17 mouse cellular contexts compared by ENCODE assay signal in the genomic region with DNA sequence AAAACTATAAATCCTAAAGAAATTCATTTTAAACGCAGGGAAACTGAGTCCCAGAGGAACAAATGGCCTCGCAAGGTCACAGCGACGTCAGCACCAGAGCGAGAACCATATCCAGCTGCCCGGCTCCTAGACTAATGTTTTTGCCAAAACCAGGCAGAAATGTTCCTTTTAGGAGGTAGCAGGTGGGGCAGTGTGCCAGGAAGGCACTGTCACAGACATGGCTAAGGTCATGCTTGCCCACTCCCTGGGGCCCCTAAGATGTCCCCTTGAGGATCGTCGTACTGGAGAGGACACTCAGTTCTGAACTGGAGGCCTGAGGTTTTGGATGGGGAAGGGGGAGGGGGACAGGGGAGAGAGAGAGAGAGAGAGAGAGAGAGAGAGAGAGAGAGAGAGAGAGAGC.
A peak's percentile ranks its signal among the peaks of the same experiment; 100 is the strongest.
DNase-seq lines count a peak whose midpoint lies in the region; ATAC-seq and TF ChIP-seq lines count a peak whose summit lies in the region.
"Had no signal": no experiment of that assay in that cellular context is flagged by ENCODE, and none has a peak within 500 bp of the region (broad histone marks: within the 10 kb centered on the region; RNA-seq: fewer than 3 reads in every experiment).

No protein-coding gene starts in this region.

- peaks cover 8% of the 10 kb centered on the region for H3K9me3 ChIP-seq in midbrain, embryonic 10.5 days (replicated peaks)
- no peaks in the 10 kb centered on the region for H3K9me3 ChIP-seq in midbrain, postnatal 0 days (ENCODE audit: low read length)
- H3K9me3 ChIP-seq in limb, embryonic 10.5 days (replicated peaks) = no peaks in the 10 kb centered on the region
- H3K9me3 ChIP-seq: embryonic facial prominence, embryonic 12.5 days; forebrain, embryonic 15.5 days had no signal

- DNase-seq in adrenal gland, postnatal 10 days = peak; percentile 64
- no peak for DNase-seq in adrenal gland, postnatal 25 days
- peak; percentile 41 to 46 for DNase-seq in cerebellum, postnatal 10 days
- no peak for DNase-seq in cerebellum, adult 18-20 months
- DNase-seq in midbrain, embryonic 10.5 days (ENCODE audit: low spot score) = no peak
- no peak for DNase-seq in midbrain, postnatal 0 days (ENCODE audit: low spot score)
- DNase-seq in limb, embryonic 10.5 days (ENCODE audit: low spot score) = no peak
- DNase-seq in thymus, postnatal 4 days = no peak
- DNase-seq: cerebellum, adult 11-12 months; cerebellum, adult 8-10 months; cerebellum, adult 9-11 months; cerebellum, postnatal 25 days; forebrain, postnatal 0 days had no signal

- H3K27ac ChIP-seq in midbrain, embryonic 10.5 days (replicated peaks) = 0 out of 2 replicates have a peak overlapping the region, but pooled peaks have one; percentile 34
- H3K27ac ChIP-seq in midbrain, postnatal 0 days (ENCODE audit: low read depth, low read length) = no peak overlapping the region
- 0 out of 2 replicates have a peak overlapping the region, but pooled peaks have one; percentile 10 for H3K27ac ChIP-seq in limb, embryonic 10.5 days
- H3K27ac ChIP-seq: embryonic facial prominence, embryonic 12.5 days; forebrain, embryonic 13.5 days; forebrain, embryonic 15.5 days had no signal

- no peak for TF ChIP-seq CTCF in midbrain, postnatal 0 days (IDR thresholded peaks at IDR 0.05)

- no peak overlapping the region for H3K4me2 ChIP-seq in midbrain, postnatal 0 days (ENCODE audit: low read depth, low read length, poor library complexity, severe bottlenecking)
- H3K4me2 ChIP-seq: embryonic facial prominence, embryonic 12.5 days; forebrain, embryonic 13.5 days; forebrain, embryonic 15.5 days had no signal

- H3K27me3 ChIP-seq in midbrain, embryonic 10.5 days (ENCODE audit: low read depth, poor library complexity, severe bottlenecking) = peaks cover 44% of the 10 kb centered on the region
- H3K27me3 ChIP-seq in midbrain, postnatal 0 days (ENCODE audit: insufficient read depth, low read length) = peaks cover 13% of the 10 kb centered on the region
- H3K27me3 ChIP-seq in limb, embryonic 10.5 days (ENCODE audit: low read depth, poor library complexity, severe bottlenecking) = peaks cover 38% of the 10 kb centered on the region

- ATAC-seq in midbrain, postnatal 0 days (ENCODE audit: low FRiP score) = no peak
- ATAC-seq: forebrain, embryonic 13.5 days; forebrain, embryonic 15.5 days; forebrain, postnatal 0 days had no signal

- peaks cover 36% of the 10 kb centered on the region for H3K4me1 ChIP-seq in midbrain, embryonic 10.5 days
- H3K4me1 ChIP-seq in midbrain, postnatal 0 days (ENCODE audit: insufficient read depth, low read length) = no peaks in the 10 kb centered on the region
- peaks cover 47% of the 10 kb centered on the region for H3K4me1 ChIP-seq in limb, embryonic 10.5 days

- H3K9ac ChIP-seq in midbrain, postnatal 0 days (replicated peaks; ENCODE audit: low read length, poor library complexity, severe bottlenecking) = no peak overlapping the region
- H3K9ac ChIP-seq: embryonic facial prominence, embryonic 12.5 days; forebrain, embryonic 13.5 days; forebrain, embryonic 15.5 days; forebrain, postnatal 0 days had no signal

- H3K36me3 ChIP-seq in midbrain, embryonic 10.5 days = no peaks in the 10 kb centered on the region
- H3K36me3 ChIP-seq in midbrain, postnatal 0 days (ENCODE audit: insufficient read depth, low read length) = no peaks in the 10 kb centered on the region
- H3K36me3 ChIP-seq in limb, embryonic 10.5 days = no peaks in the 10 kb centered on the region
- H3K36me3 ChIP-seq: embryonic facial prominence, embryonic 12.5 days; forebrain, embryonic 15.5 days had no signal

- H3K4me3 ChIP-seq in midbrain, embryonic 10.5 days = no peak overlapping the region
- H3K4me3 ChIP-seq in midbrain, postnatal 0 days (ENCODE audit: low read depth, low read length) = no peak overlapping the region
- H3K4me3 ChIP-seq in limb, embryonic 10.5 days = no peak overlapping the region
- H3K4me3 ChIP-seq: embryonic facial prominence, embryonic 10.5 days; embryonic facial prominence, embryonic 12.5 days; forebrain, embryonic 13.5 days; forebrain, embryonic 15.5 days had no signal

- 92% methylated on average over 8 of the region's 8 CpGs for WGBS in midbrain, embryonic 10.5 days
- WGBS in midbrain, postnatal 0 days = 94% methylated on average over 8 of the region's 8 CpGs
- WGBS in limb, embryonic 10.5 days = 93% methylated on average over 8 of the region's 8 CpGs

Comparison
In these comparisons a context has a peak if more than half of its experiments do, and no peak if none do; other contexts are left out.
1. DNase-seq: peak in adrenal gland, postnatal 10 days (single experiment) and cerebellum, postnatal 10 days (2 of 2); none in adrenal gland, postnatal 25 days (single experiment), cerebellum, adult 18-20 months (0 of 2), midbrain, embryonic 10.5 days (single experiment), midbrain, postnatal 0 days (single experiment), limb, embryonic 10.5 days (single experiment) and thymus, postnatal 4 days (single experiment).